Mouse (Mus musculus) 3134 (cell line): ENCODE measurements at regions not wholly inside any gene's neighbourhood (a gene's known extent, or its start where the extent isn't known, plus 50 kb on each side); places are given as distances from the start of the nearest gene placed in this dataset.

Experiments
- DNase-seq: peaks from one replicate; pipeline ENCODE4 v3.0.0-alpha.2; 2011; ENCODE audit warnings: low spot score; ENCODE audit not compliant: insufficient read length; ENCODE audit errors: extremely low read depth

DNA sequence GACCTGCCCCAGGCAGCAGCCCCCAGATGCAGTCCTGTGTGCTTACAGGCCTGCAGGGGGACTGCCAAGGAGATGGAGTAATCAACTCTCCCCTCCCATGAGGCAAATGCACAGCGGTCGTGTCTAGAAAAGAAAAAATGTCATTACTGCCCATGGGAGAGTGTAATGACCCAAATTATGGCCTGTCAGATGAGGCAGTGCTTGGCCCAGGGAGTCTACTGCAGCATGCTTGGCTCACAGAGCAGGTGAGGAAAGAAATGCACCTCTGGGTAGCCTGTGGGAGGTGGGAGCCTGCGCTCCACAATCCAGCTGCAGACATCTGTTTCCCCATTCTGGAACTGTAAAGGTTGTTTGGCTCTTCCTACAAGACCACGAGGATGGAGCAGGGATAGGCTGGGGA is 339.8 kb upstream of the Apob start:
- DNase-seq: no peak

DNA sequence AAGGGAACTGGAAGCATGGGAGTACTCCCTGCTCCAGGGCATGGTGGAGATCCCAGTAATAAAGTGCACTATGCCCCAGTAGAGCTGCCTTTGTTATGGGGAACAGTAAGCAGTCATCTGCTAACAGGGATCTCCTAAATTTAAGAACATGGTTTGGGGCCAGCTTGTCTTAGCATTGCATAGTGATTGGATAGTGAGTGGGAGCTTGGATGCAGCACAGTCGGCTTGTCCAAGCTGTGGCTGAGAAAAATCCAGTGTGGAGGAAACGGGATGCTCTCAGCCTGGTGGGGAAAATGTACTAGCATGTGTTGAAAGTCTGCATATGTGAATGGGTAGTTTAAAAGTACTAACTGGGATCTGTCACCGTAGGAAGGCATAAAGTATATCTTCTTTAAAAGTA is 326.6 kb upstream of the Apob start:
- no peak for DNase-seq

DNA sequence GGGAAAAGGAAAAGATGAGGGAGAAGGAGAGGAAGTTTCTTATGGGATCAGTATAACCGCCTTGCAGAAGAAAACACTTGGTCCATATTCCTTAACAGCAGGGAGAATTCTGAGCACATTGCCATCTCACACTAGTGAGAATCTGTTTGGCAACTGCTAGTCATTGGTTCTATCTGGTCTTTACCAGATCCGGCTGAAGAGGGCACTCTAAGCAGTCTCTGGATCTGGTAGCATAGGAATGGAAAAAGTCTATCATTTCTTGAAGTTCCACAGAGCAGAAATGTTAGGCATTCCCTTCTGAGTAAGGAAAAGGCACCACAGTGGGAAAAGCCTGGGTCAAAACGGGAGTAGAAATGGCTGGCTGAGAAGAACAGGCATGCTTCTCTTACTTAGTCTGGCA is 315.4 kb upstream of the Apob start:
- DNase-seq: no peak

DNA sequence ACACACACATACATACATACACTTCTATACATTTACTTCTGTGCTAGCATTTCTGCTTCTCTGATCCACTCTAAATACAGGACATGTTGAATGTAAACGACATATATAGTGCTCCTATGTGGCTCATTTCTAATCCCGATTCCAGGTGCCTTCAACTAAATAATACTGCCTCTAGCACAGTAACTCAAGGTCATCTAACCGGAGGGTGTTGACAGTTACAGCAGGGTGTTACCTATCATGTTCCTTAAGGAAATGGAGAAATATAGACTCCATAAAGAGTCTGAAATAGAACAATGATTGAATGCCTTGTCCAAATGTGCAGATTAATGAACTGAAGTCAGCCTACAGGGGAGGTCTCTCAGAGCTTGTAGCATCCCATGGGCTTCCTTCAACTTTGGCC is 307.3 kb upstream of the Apob start:
- no peak for DNase-seq

DNA sequence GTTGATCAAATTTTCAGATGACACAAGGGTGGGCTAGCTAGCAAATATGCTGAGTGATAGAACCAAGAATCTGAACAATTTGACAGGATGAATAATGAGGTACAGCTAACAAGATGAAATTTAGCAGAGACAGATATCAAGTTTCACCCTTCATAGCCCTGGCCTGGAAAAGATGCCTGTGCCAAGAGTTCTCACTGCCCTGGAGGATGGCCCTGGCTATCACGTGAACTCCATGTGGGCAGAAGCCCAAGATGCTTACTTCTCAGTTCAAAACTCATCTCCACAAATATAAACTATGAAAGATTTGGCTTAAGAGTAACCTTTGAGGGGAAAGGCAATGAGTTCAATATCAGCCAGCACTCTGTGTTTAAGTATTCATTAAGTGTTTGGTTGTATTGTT is 306.9 kb upstream of the Apob start:
- DNase-seq: no peak

DNA sequence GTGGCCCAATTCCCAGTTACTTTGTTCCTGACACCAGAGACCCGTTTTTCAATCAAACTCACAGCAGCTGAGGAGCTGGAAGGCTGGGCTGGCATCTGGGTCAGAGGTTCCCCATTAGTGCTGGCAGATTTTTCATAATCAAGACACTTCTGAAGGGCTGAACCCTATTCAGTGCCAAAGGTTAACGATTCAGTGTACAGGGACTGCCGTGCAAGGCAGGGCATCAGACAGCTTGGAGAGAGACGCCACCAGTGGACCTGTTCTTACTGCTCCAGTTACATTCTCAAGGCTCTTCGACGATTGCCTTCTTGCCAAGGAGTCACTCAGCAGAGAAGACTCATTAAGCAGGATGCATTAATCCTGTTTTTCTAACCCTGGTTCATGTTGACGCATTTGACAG is 285.5 kb upstream of the Apob start:
- DNase-seq: no peak

DNA sequence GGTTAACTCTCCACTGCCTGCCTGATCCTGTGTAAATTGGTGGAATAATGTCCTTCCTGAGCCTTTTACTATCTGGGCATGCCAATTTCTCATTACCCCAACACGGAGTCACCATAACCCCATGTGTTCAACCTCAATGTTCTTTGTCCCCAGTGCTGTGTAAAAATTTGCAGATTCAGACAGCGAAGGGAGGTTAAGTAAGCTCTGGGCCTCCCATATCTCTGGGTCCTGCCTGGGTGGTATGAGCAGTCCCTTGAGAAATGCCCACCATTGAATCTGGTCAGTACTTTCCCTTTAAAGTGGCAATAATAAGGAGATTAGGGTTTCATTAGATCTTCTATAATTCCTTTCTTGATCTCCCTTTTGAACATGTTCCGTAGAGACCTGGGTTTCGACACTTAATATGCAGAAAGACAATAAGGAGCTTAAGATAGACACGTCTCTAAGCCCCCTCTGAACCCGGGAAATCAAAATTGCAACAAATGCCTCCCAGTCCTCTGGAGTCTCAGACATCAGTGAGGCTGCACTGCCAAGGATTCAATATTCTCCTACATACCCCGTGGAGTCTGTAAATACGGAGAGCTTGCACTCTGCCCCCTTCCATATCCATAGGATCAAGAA is 279.0 kb upstream of the Apob start:
- no peak for DNase-seq

DNA sequence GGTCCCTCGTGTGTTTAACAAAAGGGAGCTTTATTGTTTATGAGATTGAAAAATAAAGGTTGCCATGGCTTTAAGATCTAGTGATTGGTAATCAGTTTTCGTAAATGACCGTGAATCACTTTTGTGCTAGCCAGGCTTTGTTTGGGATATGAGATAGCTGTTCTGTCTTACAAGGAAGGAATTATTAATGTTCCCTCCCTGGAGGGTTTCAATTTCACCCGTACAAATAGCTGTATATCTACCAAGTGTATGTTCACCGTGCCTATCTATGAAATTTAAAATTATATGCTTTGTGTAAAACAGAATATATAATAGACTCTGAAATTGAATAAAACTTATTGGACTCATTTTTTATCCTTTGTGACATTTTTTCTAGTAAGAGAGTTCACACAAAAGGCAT is 268.3 kb upstream of the Apob start:
- no peak for DNase-seq

DNA sequence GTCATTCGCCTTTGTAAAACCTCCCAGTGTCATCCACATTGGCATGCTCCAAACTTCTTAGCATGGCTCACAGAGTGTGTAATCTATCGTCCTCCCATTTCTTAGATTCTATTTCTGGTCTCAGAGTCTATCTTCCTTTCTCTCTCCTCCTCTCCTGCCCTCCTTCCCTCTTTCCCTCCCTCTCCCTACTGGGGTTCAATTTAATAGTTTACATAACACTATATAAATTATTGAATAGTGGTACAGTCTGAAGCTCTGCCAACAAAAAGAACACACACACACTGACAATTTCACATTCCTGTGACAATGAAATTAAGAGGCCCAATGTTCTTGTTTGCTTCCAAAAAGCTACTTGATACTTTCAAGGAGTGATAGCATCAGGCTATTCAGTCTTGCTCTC is 267.6 kb upstream of the Apob start:
- DNase-seq: no peak

DNA sequence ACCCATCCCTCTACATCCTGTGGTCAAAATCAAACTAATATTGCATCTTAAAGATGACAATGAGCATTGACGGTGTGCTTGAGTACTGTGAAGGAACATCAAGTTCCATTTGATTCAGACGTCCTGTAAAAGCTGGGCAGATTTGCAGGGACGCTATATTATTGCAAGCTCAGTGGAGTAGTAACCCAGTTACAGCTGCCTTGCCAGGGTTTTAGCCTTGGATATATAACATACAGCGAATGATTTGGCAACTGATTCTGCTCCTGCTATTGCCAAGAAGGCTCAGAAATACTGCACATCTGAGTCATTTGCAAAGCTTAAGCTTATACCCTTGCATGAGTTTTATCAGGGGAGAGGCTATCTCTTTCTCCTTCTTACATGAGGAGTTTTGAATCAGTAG is 262.4 kb upstream of the Apob start:
- DNase-seq: no peak

DNA sequence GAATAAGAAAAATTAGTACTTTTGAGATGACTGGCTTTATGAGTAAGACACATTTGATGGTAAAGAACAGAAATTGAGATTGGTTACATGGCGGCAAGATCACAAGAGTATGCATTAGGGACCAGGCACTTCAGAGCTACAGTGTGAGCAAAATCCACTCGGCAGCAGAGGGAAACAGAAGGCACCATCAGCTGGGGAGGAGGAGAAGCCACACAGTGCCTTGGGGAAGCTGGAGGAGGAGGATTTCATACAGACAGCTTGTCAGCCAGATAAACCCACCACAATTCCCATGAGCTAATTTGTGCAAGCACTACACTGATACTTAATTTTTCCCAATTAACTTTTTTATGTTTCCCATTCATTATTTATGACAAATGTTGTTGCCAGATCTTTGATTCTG is 258.9 kb upstream of the Apob start:
- no peak for DNase-seq

DNA sequence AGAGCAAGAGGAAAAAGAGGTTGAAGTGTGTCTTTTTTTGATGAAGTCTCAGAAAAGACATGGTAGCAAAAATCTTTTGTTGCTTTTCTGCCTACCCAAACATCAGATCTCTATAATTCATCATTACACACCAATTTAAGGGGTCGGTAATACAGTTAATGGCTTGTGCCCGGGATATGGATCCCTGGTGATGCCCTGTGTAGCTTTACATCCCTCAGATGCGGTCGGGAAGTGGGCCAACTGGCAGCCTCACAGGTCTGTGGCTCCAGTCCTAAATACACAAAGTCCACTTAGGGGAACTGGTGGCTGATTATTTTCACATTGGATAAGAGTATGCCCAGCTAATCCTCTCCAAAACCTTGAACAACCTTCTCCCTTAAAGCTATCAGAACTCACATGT is 258.4 kb upstream of the Apob start:
- DNase-seq: no peak

DNA sequence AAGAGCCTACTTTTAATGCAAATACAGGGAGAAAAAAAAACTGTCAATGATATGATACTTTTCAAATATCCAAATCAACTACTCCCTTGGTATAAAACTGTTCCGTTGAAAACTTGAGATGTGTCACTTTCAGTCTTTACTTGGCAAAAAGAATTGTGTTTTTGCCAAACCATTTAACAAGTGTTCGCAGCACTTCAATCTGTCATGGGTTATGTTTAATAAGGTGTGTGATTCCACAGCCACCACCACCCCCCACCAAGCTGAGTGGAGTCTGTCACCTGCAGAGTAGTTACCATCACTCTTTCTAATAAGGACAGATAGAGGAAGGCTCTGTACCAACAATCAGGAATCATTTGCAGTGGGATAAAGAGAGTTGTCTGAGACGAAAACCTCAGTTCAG is 252.5 kb upstream of the Apob start:
- DNase-seq: no peak

DNA sequence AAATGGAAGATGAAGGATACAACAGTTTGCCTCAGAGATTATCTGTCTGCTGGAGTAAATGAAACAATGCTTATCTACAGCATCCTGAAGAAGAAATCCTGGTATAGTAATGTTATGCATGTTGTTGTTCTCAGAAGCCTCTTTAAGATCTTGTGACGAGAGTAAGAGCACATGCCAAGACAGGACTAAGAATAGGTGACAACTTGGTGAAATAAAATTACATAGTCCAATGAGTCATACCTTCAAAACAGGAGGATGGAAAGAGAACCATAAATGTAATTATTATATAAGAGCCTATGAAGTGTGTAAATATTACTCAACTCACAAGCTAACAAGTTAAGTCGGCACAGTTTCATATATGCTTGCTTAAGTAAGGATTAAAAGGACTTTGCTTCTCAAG is 239.4 kb upstream of the Apob start:
- no peak for DNase-seq

DNA sequence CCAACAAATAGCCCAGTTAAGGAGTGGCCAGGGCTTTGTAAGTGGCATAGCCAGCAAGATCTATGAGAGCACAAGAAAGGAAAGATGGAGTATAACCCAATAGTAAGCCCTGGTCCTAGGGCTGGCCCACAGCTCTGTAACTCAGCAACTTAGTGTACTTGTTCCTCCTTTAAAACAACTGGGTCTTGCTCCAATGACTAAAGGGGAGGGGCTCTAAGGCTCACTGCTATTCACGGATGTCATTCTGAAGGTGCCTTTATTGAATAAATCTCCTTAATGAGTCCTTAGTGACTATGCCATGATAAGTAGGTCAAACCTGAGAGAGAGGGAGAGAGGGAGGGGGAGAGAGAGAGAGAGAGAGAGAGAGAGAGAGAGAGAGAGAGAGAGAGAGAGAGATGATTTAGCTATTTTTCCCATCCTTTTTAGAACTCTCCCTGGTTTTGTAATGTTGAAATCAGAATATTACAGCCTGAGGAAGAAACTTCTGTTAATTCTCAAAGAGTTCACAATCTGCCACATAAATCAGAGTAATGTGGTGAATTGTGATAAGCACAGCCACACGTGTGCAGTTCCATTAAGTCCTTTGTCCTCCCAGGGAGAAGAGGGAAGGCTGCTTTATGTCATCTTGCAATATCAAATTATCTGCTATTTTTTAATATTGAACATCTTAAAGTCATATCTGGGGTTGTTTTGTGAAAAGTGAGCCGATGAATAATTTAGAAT is 238.7 kb upstream of the Apob start:
- DNase-seq: no peak

DNA sequence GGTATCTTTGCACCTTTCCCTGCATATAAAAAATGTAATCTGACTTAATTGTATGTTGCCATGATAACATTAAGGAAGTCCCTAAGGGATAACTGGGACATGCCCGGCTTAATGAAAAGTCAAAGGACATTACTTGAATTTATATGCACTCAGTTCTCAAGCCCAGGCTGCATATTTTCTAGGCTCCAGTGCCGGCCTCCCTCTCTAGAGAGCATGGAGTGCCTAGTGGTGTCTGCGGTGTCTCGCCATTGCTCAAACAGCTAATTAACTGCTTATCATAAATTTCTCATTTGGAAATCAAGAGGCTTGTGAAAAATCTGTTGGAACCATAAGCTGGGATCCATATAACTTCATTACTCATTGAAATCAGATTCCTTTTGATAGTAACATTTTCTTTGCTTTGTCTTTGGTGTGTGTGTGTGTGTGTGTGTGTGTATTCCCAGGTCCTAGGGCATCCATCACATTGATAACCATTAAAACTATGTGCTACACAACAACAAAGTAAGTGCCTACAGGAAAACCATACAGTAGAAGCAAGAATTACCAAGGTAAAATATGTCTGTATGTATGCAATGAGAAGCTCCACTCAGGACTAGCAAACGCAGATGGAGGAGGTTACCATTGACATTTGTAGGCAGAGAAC is 238.0 kb upstream of the Apob start:
- DNase-seq: no peak

DNA sequence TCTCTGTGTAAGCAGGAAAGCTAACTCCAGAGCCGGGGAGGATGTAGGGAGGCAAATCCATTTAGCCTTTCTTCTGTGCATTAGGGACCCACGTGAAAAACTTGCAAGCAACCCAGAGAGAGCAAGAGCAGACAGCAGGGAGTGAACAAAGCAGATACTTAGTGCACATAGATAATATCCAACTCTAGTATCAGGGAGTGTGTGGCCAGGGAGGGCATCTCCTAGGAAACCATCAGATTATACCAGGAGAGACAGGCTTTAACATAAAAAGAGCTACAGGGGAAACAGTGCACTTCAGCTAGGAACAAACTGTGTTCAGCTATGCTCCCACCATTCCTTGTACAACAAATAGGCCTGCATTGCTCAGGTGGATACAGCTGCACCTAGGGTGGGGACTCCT is 230.7 kb upstream of the Apob start:
- no peak for DNase-seq

DNA sequence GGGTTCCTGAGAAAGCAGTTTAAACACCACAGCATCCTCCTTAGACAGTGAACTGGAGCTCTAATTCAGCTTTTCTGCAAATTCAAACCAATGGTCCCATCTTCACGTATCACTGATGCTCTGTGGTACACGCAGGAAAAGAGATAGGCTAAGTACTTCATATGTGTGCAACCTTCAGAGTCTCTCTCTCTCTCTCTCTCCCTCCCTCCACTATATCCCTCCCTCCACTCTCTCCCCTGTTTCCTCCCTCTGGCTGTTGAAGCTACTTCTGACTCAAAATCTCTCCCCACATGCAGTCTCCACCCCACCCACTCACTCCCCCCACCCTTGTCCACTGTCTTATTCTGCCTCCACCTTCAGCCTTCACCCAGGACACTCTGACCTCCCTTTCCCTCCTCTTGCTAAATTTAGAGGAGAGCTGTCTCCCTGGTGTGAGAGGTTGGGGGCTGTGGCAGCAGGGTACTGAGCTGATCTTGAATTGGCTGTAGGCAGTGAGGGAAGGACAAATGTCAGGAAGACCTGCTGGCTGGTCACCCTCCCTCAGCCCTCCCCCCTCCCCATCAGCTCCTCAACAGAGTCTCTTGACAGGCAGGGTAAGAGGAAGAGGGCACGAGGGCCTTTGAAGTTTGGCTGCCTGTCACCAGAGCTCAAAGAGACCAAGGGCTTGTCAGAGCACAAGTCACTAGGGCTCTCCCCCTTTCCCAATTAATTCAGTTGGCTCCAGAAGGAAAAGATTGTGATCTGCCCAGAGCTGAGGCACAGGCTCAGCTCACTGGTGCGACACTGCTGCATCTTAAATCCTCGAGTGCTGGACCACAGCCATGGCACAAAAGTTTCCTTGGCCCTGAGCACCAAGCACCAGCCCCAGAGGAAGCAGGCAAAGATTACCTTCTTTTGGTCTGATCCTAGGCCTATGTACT is 227.9 kb upstream of the Apob start:
- no peak for DNase-seq

DNA sequence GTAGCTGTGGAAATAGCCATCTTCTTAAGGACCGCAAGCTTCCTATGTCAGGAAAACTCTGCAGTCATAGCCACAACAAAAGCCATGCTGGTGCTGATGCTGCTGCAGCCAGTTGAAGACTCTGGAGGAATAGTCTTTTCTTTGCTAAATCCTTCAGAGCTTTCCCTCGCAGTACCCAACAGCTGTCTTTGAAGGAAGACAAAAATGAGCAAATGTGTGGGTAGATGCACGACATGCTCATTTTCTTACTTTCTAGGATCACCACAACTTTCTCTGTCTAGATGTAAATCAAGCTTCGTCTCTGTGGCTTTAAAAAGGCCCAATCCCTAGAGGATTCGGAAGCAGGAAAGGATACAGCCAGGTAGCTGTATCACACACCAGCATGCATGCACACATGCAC is 222.6 kb upstream of the Apob start:
- DNase-seq: no peak

DNA sequence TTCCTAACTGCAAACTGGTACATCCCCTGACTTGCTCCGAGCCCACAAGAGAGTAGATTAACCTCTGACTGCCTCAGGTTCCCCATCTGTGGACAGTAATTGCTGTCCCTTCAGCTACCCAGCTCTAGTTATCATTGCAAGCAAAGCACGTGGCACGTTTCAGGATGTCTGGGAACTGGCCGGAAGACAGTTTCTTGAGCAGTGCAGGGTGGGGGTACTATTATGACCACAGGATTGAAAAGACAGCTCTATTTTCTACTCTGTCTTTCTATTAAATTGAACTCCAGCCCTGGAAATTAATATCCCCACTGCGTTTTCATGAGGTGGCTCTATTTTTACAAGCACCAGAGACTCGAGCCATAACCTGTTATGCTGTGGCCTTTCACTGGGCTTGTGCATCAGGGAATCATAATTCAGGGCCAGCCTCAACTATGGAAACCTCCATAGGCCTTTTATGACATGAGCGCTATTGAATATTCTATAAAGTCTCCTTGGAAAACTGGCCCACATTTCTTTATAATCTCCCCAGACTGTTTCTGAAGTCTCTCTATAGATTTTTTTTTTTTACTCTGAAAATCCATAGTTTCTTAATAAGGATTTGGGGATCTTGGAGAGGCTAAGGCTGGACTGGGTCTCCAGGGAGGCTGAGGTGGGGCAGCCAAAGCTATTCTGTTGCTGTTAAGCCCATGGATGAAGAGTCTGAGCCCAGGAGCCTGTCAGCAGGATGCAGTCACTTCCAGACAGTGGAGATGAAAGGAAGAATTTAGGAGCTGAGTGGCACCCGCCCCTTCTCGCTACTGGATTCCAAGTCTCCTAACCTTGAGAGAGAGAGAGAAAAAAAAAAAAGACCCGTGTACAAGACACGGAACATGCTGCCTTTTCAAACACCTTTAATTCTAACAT is 212.4 kb upstream of the Apob start:
- no peak for DNase-seq
